Mouse (Mus musculus): Measurements from ENCODE around the gene Ldhc. TPM values are rescaled to one million over a fixed set of nuclear protein-coding genes. Genes with fewer than 3 reads are reported as not detected.

Gene Ldhc
- polyA plus RNA-seq, 2 experiments, result 0.09 to 0.17 TPM

GRCm38 (mm10) chr7:46846486-46847244 lies 14.3 kb upstream of the Ldhc start:
- H3K27ac ChIP-seq, result peak overlapping the region; percentile 0
- DNase-seq (ENCODE audit: low read depth in 3 of 3, low spot score in 3 of 3) (peak; percentile 42 to 61 (median 53)), ATAC-seq (ENCODE audit: insufficient read depth) (peak; percentile 49)
- H3K27me3 ChIP-seq (ENCODE audit: control insufficient read depth, insufficient read depth, low read length), result no peaks in the 10 kb centered on the region
- H3K4me2 ChIP-seq (ENCODE audit: low read depth), result peak overlapping the region; percentile 68
- H3K4me3 ChIP-seq (ENCODE audit: insufficient read depth in 1 of 2, low read depth in 2 of 2, low read length in 2 of 2), result peak overlapping the region; percentile 61 to 87
- H3K4me1 ChIP-seq (replicated peaks; ENCODE audit: control insufficient read depth in 2 of 2, insufficient read depth in 2 of 2, low read length in 1 of 2), result peaks cover 0 to 15% of the 10 kb centered on the region in 2 experiments; a peak in 3 of 4 replicates
- peak overlapping the region; percentile 71 for H3K9ac ChIP-seq (replicated peaks)
- H3K36me3 ChIP-seq (replicated peaks; ENCODE audit: control insufficient read depth, insufficient read depth, low read depth), result peaks cover 38% of the 10 kb centered on the region
- TF ChIP-seq CTCF (IDR thresholded peaks at IDR 0.05; ENCODE audit: low read depth) (peak; percentile 49), EP300 (IDR thresholded peaks at IDR 0.05; ENCODE audit: low read depth) (no peak)
- WGBS (ENCODE audit: insufficient replicate concordance), result under 1% methylated on average over 28 of the region's 28 CpGs
- no peaks in the 10 kb centered on the region for H3K9me3 ChIP-seq (ENCODE audit: control insufficient read depth, low read length)

GRCm38 (mm10) chr7:46849287-46849686 lies 11.7 kb upstream of the Ldhc start:
- H3K9me3 ChIP-seq (ENCODE audit: control insufficient read depth, low read length), result no peaks in the 10 kb centered on the region
- no peak overlapping the region for H3K9ac ChIP-seq (replicated peaks)
- H3K4me1 ChIP-seq (replicated peaks; ENCODE audit: control insufficient read depth in 2 of 2, insufficient read depth in 2 of 2, low read length in 1 of 2), result peaks cover 0 to 15% of the 10 kb centered on the region in 2 experiments; a peak in 3 of 4 replicates
- H3K36me3 ChIP-seq (replicated peaks; ENCODE audit: control insufficient read depth, insufficient read depth, low read depth), result peaks cover 60% of the 10 kb centered on the region
- no peak for TF ChIP-seq CTCF (IDR thresholded peaks at IDR 0.05; ENCODE audit: low read depth)
- no peak for TF ChIP-seq EP300 (IDR thresholded peaks at IDR 0.05; ENCODE audit: low read depth)
- 81% methylated on average over 5 of the region's 5 CpGs for whole genome bisulfite sequencing (ENCODE audit: insufficient replicate concordance)
- H3K27me3 ChIP-seq (ENCODE audit: control insufficient read depth, insufficient read depth, low read length), result no peaks in the 10 kb centered on the region
- no peak overlapping the region for H3K4me3 ChIP-seq (ENCODE audit: insufficient read depth in 1 of 2, low read depth in 2 of 2, low read length in 2 of 2)
- DNase-seq (ENCODE audit: low read depth in 3 of 3, low spot score in 3 of 3), result no peak
- no peak for ATAC-seq (ENCODE audit: insufficient read depth)
- H3K4me2 ChIP-seq (ENCODE audit: low read depth), result no peak overlapping the region
- H3K27ac ChIP-seq, result no peak overlapping the region

GRCm38 (mm10) chr7:46851026-46851425 lies 10.0 kb upstream of the Ldhc start:
- peaks cover 71% of the 10 kb centered on the region for H3K36me3 ChIP-seq (replicated peaks; ENCODE audit: control insufficient read depth, insufficient read depth, low read depth)
- ATAC-seq (ENCODE audit: insufficient read depth) (no peak), DNase-seq (ENCODE audit: low read depth in 3 of 3, low spot score in 3 of 3) (no peak)

GRCm38 (mm10) chr7:46852666-46853065 lies 8.3 kb upstream of the Ldhc start:
- Histone ChIP-seq H3K36me3 (replicated peaks; ENCODE audit: control insufficient read depth, insufficient read depth, low read depth) (peaks cover 69% of the 10 kb centered on the region), H3K4me1 (replicated peaks; ENCODE audit: control insufficient read depth in 2 of 2, insufficient read depth in 2 of 2, low read length in 1 of 2) (0 out of 4 replicates have a peak, but pooled peaks cover 0 to under 1% of the 10 kb centered on the region in 2 experiments), H3K9me3 (ENCODE audit: control insufficient read depth, low read length) (no peaks in the 10 kb centered on the region), H3K27me3 (ENCODE audit: control insufficient read depth, insufficient read depth, low read length) (no peaks in the 10 kb centered on the region), H3K4me2 (ENCODE audit: low read depth) (no peak overlapping the region), H3K27ac (no peak overlapping the region), H3K4me3 (ENCODE audit: insufficient read depth in 1 of 2, low read depth in 2 of 2, low read length in 2 of 2) (no peak overlapping the region), H3K9ac (replicated peaks) (no peak overlapping the region)
- ATAC-seq (ENCODE audit: insufficient read depth) (no peak), DNase-seq (ENCODE audit: low read depth in 3 of 3, low spot score in 3 of 3) (no peak)
- WGBS (ENCODE audit: insufficient replicate concordance), result 77% methylated on average over 1 of the region's 1 CpGs
- TF ChIP-seq EP300 (IDR thresholded peaks at IDR 0.05; ENCODE audit: low read depth) (no peak), CTCF (IDR thresholded peaks at IDR 0.05; ENCODE audit: low read depth) (no peak)

More at GRCm38 (mm10) chr7:46851026-46851425, 10.0 kb upstream of the Ldhc start:
- TF ChIP-seq EP300 (IDR thresholded peaks at IDR 0.05; ENCODE audit: low read depth), result no peak
- peak; percentile 32; the same call in 1 of the 2 replicates for TF ChIP-seq CTCF (IDR thresholded peaks at IDR 0.05; ENCODE audit: low read depth)
- H3K4me2 ChIP-seq (ENCODE audit: low read depth), result no peak overlapping the region
- 76% methylated on average over 7 of the region's 7 CpGs for WGBS (ENCODE audit: insufficient replicate concordance)
- H3K4me3 ChIP-seq (ENCODE audit: insufficient read depth in 1 of 2, low read depth in 2 of 2, low read length in 2 of 2), result no peak overlapping the region
- H3K4me1 ChIP-seq (replicated peaks; ENCODE audit: control insufficient read depth in 2 of 2, insufficient read depth in 2 of 2, low read length in 1 of 2), result peaks cover 0 to 6% of the 10 kb centered on the region in 2 experiments; a peak in 1 of 4 replicates
- H3K27ac ChIP-seq, result no peak overlapping the region
- H3K9ac ChIP-seq (replicated peaks), result no peak overlapping the region
- H3K9me3 ChIP-seq (ENCODE audit: control insufficient read depth, low read length), result no peaks in the 10 kb centered on the region
- H3K27me3 ChIP-seq (ENCODE audit: control insufficient read depth, insufficient read depth, low read length), result no peaks in the 10 kb centered on the region

- Histone ChIP-seq H3K9ac (replicated peaks) (no peak overlapping the region), H3K36me3 (replicated peaks; ENCODE audit: control insufficient read depth, insufficient read depth, low read depth) (peaks cover 62% of the 10 kb centered on the region), H3K4me1 (replicated peaks; ENCODE audit: control insufficient read depth in 2 of 2, insufficient read depth in 2 of 2, low read length in 1 of 2) (no peaks in the 10 kb centered on the region), H3K9me3 (ENCODE audit: control insufficient read depth, low read length) (no peaks in the 10 kb centered on the region), H3K4me3 (ENCODE audit: insufficient read depth in 1 of 2, low read depth in 2 of 2, low read length in 2 of 2) (no peak overlapping the region), H3K4me2 (ENCODE audit: low read depth) (no peak overlapping the region), H3K27ac (no peak overlapping the region), H3K27me3 (ENCODE audit: control insufficient read depth, insufficient read depth, low read length) (no peaks in the 10 kb centered on the region)
- 75% methylated on average over 9 of the region's 9 CpGs for WGBS (ENCODE audit: insufficient replicate concordance)
- ATAC-seq (ENCODE audit: insufficient read depth), result no peak
- no peak for DNase-seq (ENCODE audit: low read depth in 3 of 3, low spot score in 3 of 3)
- TF ChIP-seq CTCF (IDR thresholded peaks at IDR 0.05; ENCODE audit: low read depth), result no peak
- TF ChIP-seq EP300 (IDR thresholded peaks at IDR 0.05; ENCODE audit: low read depth), result no peak
Measured at GRCm38 (mm10) chr7:46853365-46853764, 7.6 kb upstream of the Ldhc start.

All from liver, embryonic 14.5 days (tissue).